Mouse (Mus musculus) liver, adult 2 months (tissue): ENCODE measurements around the gene Trim16.

Source experiments
- CTCF ChIP-seq: fragments of 200-500 bp; IDR thresholded peaks from 2 replicates; pipeline ENCODE4 v1.5.1; 2011; ENCODE audit warnings: low read depth, low read length, control low read depth
- POLR2A ChIP-seq: fragments of 200-500 bp; IDR thresholded peaks from 2 replicates; pipeline ENCODE4 v1.6.1; 2011; ENCODE audit warnings: low read length, control low read depth; ENCODE audit not compliant: insufficient read depth; ENCODE audit errors: extremely low read depth

GRCm38 (mm10) chr11:62809201-62809600 is 10.8 kb upstream of the Trim16 start:
- TF ChIP-seq CTCF (no peak; the same call in 1 of the 2 replicates), POLR2A (no peak)
